Mouse (Mus musculus) cerebellum, adult 9-11 months (tissue): Measurements from ENCODE around the gene Faap20.

Source experiments
- DNase-seq: peaks from one replicate; pipeline ENCODE4 v3.0.0; 2022

The Faap20 gene

DNA sequence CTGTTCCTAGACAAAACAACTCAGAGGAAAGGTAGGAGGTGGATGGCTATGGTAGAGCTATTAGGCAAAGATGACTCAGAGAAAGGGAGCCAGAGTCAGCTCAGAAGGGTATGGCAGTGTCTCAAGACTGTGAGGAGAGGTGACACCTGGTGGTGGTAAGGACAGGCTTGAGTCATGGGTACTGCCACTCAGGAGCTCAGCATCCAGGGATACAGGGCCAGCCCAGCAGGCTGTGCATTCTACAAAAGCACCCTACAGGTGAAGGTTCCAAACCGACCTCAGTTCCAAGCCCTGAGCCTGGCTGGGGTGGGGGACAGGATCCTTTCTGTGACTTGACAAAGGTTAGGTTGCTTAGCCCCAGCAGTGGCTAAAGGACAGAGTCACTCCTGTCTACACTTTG is 39.0 kb downstream of the Faap20 start:
- DNase-seq = no peak

DNA sequence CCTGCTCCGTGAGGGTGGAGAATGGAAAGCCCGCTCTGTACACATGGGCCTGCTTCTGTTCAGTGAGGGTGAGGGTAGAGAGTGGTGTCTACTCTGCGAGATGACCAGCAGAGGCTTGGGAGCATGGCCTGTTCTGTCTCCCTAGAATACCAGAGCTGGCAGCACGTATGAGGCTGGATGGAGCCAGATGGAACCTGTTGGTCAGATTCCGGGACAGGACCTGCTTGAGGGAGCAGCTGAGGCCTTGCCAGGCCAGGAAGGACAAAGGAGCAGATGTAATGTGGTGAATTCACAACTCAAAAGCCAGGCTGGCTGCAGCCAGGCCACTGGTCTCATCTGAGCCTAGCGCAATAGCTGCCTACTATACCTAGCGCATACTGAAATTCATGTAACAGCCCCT is 40.4 kb downstream of the Faap20 start:
- DNase-seq = peak; percentile 95

DNA sequence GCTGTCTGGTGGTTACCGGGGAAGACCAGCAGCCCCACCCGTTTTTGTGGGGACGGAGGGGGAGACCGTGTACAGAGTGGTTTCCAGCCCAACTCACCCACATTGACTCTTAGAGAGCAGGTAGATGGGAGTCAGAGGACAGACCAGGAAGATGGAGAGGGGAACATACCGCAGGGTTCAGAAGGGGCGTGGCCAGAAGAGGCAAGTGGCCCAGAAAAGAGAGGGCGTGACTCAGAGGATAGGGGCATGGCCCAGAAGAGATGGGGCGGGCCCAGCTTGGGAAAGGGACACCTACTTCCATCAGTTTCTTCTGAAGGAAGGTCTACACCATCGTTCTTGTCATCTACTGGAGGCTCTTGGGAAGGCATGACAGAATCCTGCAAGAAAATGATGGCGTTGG is 43.3 kb downstream of the Faap20 start:
- DNase-seq = no peak

DNA sequence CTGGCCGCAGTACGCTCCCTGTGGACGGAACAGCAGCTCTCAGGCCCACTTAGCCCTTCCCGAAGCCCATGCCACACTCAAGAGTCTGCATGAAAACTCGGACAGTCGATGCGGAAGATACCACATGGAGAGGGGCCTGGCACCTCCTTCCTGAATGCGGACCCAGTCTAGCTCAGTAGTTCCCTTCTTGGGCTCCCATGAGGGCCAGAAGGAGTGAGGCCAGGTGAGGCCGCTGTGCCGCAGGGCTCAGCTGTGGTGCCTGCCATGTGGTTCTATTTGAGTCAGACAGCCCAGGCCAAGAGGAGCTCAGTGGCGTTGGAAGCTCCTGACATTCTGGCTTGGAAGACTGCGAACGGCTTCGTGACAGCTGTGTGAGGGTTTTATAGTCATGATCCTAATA is 44.8 kb downstream of the Faap20 start:
- DNase-seq = no peak

DNA sequence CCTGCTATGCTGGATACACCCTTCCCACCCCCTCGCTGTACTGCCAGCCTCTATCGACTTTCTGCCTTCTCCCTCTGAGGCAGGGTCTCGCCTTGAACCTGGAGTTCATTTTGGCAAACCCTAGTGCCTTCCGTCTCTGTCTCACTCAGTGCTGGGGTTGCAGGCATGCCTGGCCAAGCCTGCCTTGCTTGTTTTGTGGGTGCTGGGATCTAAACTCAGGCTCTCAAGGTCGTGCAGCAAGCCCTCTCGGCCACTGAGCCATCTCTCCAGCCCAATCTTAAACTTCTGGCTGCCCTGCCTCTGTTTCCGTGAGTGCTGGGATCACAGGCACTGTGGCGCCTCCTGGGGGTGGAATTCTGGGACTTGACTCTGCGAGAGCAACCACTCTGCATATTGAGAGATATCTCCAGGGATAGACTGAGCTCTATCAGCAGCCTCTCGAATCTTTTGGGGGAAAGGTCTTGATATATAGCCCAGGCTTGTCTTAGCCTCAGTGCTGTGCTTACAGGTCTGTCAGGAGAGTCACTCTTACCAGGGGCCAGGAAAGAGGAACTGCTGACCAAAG is 45.5 kb downstream of the Faap20 start:
- DNase-seq = no peak

DNA sequence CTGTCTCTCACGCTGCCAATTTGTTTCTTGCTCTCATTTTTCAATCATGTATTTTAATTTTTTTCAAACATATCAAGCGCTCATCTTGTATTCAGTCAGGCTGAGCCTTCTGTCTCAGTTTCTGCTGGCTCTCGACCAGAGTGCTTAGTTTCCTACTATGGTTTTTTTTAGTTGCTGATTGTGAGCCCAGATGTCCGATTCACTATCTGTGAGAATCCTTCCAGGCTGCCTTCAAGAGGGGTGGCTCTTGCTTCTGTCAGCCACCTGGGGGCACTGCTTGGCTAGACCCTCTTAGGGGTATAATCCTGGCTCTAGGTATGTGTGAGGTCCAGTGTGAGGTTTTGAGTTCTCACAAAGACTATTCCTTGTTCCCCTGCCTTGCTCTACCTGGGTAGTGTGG is 46.4 kb downstream of the Faap20 start:
- DNase-seq = peak; percentile 81

- DNase-seq = no peak
These were observed 47.5 kb downstream of the Faap20 start for GRCm38 (mm10) chr4:155297057-155297456.

- DNase-seq = peak; percentile 97
These were observed 49.2 kb downstream of the Faap20 start for GRCm38 (mm10) chr4:155298826-155299225.

GRCm38 (mm10) chr4:155300421-155301097 is 51.0 kb downstream of the Faap20 start:
- DNase-seq = peak; percentile 58

GRCm38 (mm10) chr4:155301098-155301447 is 51.5 kb downstream of the Faap20 start:
- no peak for DNase-seq

DNA sequence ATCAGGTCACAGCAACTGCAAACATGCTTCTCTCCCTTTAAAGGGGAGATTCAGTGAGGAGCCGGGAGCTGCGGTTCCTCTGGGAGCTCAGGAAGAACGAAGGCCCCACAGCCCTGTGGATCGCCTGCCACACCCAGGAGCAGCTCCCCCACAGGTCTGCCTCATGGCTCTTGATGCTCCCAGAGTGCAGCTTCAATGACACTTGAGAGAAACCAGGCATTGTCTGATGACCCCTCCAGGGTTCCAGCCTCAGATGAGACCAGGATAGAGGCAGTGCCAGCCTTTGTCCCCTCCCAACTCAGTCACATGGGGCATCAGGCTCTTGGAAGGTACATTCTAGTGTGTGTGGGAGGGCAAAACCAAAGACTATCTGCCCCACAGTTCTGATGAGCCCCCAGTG is 52.4 kb downstream of the Faap20 start:
- peak; percentile 74 for DNase-seq

DNA sequence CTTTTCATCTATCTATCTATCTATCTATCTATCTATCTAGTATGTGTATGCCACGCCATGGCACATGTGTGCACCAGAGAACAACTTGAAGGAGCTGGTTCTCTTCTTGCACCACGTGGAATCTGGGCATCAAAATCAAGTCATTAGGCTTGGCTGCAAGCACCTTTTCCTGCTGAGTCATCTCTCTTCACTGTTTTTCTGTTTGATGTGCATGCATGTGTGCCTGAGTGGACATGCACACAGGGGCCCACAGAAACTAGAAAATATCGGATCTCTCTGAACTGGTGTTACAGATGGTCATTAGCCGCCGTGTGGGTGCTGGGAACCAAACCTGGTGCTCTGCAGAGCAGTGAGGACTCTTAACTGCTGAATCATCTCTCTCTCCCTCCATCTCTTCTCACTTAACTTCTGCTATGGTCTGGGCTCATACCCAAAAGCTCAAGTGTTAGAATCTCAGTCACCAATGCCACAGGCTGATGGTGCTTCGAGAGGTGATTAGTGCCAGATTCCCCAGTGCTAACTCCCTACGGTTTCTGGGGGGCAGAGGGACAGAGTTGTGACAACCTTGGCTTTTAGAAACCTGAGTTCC is 55.0 kb downstream of the Faap20 start:
- DNase-seq = no peak

GRCm38 (mm10) chr4:155305531-155306031 is 56.0 kb downstream of the Faap20 start:
- peak; percentile 67 for DNase-seq
